Mouse (Mus musculus) MEL (cell line): ENCODE results near the gene Kyat1. TPM values are rescaled to one million over a fixed set of nuclear protein-coding genes. Genes with fewer than 3 reads are reported as not detected.
A peak's percentile ranks its signal among the peaks of the same experiment; 100 is the strongest.

Experiments used
- DNase-seq: peaks from one replicate; pipeline ENCODE4 v3.0.0; 2011; ENCODE audit warnings: low read depth, low spot score
- H3K27ac ChIP-seq: 2 replicates; pipeline ENCODE4 v1.5.1; 2012; ENCODE audit warnings: low read depth, mild to moderate bottlenecking, control low read depth, low read length, moderate library complexity; ENCODE audit not compliant: control insufficient read depth
- H3K27me3 ChIP-seq, 2 experiments: fragments of 150-350 bp in 1 of 2; sonication (generic) in 1 of 2; 2 replicates each; pipeline ENCODE4 v1.6.1; 2012; ENCODE audit warnings: low read length in 2 of 2, mild to moderate bottlenecking in 2 of 2, improper control_type of control experiment in 1 of 2, moderate library complexity in 1 of 2; ENCODE audit not compliant: insufficient read depth in 2 of 2, control insufficient read depth in 1 of 2
- H3K36me3 ChIP-seq, 2 experiments: 2 replicates each; pipeline ENCODE4 v1.6.1; 2012 to 2014; ENCODE audit warnings: low read length in 2 of 2, improper control_type of control experiment in 1 of 2, inconsistent platforms in 1 of 2, mild to moderate bottlenecking in 1 of 2; ENCODE audit not compliant: insufficient read depth in 2 of 2, control insufficient read depth in 1 of 2
- H3K4me1 ChIP-seq, 2 experiments: fragments of 150-350 bp in 1 of 2; sonication (generic) in 1 of 2; 2 replicates each; pipeline ENCODE4 v1.6.1; 2012; ENCODE audit warnings: low read length in 2 of 2, improper control_type of control experiment in 1 of 2, mild to moderate bottlenecking in 1 of 2; ENCODE audit not compliant: insufficient read depth in 2 of 2, control insufficient read depth in 1 of 2
- H3K4me3 ChIP-seq, 2 experiments: fragments of 150-350 bp in 1 of 2; sonication (generic) in 1 of 2; 2 replicates each; pipeline ENCODE4 v1.5.1; 2012; ENCODE audit warnings: low read depth in 2 of 2, low read length in 2 of 2, mild to moderate bottlenecking in 2 of 2, moderate library complexity in 2 of 2, control low read depth in 1 of 2, improper control_type of control experiment in 1 of 2; ENCODE audit not compliant: control insufficient read depth in 1 of 2, insufficient read depth in 1 of 2
- H3K79me2 ChIP-seq: 2 replicates; pipeline ENCODE4 v1.6.1; 2012; ENCODE audit warnings: mild to moderate bottlenecking, low read length, moderate library complexity; ENCODE audit not compliant: control insufficient read depth, poor library complexity, insufficient read depth
- H3K9ac ChIP-seq: 2 replicates; pipeline ENCODE4 v1.6.1; 2012; ENCODE audit warnings: low read depth, mild to moderate bottlenecking, control low read depth, low read length, moderate library complexity; ENCODE audit not compliant: control insufficient read depth, poor library complexity, severe bottlenecking
- H3K9me3 ChIP-seq: fragments of 150-350 bp; sonication (generic); replicated peaks from 2 replicates; pipeline ENCODE4 v1.6.1; 2012; ENCODE audit warnings: mild to moderate bottlenecking, low read length, improper control_type of control experiment, moderate library complexity; ENCODE audit not compliant: insufficient read depth
- BHLHE40 ChIP-seq: IDR thresholded peaks from 2 replicates; pipeline ENCODE4 v1.6.1; 2012; ENCODE audit warnings: low read depth, mild to moderate bottlenecking, inconsistent platforms, low read length, improper control_type of control experiment, borderline replicate concordance
- CHD1 ChIP-seq: IDR thresholded peaks from 2 replicates; pipeline ENCODE4 v1.6.1; 2012; ENCODE audit warnings: low read depth, mild to moderate bottlenecking, inconsistent platforms, low read length, improper control_type of control experiment
- CHD2 ChIP-seq: IDR thresholded peaks from 2 replicates; pipeline ENCODE4 v1.6.1; 2011; ENCODE audit warnings: low read length, improper control_type of control experiment
- CTCF ChIP-seq, 3 experiments: IDR thresholded peaks in 2 of 3; conservative IDR thresholded peaks in 1 of 3; 2 replicates each; pipeline ENCODE4 v1.5.1; 2011 to 2012; ENCODE audit warnings: low read length in 3 of 3, low read depth in 2 of 3, mild to moderate bottlenecking in 2 of 3, improper control_type of control experiment in 1 of 3, inconsistent platforms in 1 of 3, mixed read lengths in 1 of 3, moderate library complexity in 1 of 3; ENCODE audit not compliant: control insufficient read depth in 1 of 3, insufficient read depth in 1 of 3, poor library complexity in 1 of 3, severe bottlenecking in 1 of 3
- E2F4 ChIP-seq: IDR thresholded peaks from 2 replicates; pipeline ENCODE4 v1.6.1; 2011; ENCODE audit warnings: low read depth, low read length, improper control_type of control experiment, borderline replicate concordance
- ELF1 ChIP-seq: IDR thresholded peaks from 2 replicates; pipeline ENCODE4 v1.6.1; 2014; ENCODE audit warnings: low read depth, mild to moderate bottlenecking, inconsistent platforms, low read length, improper control_type of control experiment, moderate library complexity
- EP300 ChIP-seq, 2 experiments: IDR thresholded peaks; 2 replicates each; pipeline ENCODE4 v1.6.1; 2011; ENCODE audit warnings: improper control_type of control experiment in 2 of 2, low read length in 2 of 2, low read depth in 1 of 2, mild to moderate bottlenecking in 1 of 2
- ETS1 ChIP-seq: IDR thresholded peaks from 2 replicates; pipeline ENCODE4 v1.6.1; 2012; ENCODE audit warnings: low read depth, mild to moderate bottlenecking, inconsistent platforms, low read length, improper control_type of control experiment, moderate library complexity
- GABPA ChIP-seq: IDR thresholded peaks from 2 replicates; pipeline ENCODE4 v1.6.1; 2012; ENCODE audit warnings: low read depth, mild to moderate bottlenecking, inconsistent platforms, low read length, improper control_type of control experiment, moderate library complexity
- GATA1 ChIP-seq: IDR thresholded peaks from 2 replicates; pipeline ENCODE4 v1.6.1; 2011; ENCODE audit warnings: low read depth, low read length, improper control_type of control experiment
- HCFC1 ChIP-seq: IDR thresholded peaks from 2 replicates; pipeline ENCODE4 v1.6.1; 2012; ENCODE audit warnings: low read depth, mild to moderate bottlenecking, inconsistent platforms, low read length, improper control_type of control experiment, moderate library complexity
- JUND ChIP-seq: IDR thresholded peaks from 2 replicates; pipeline ENCODE4 v1.6.1; 2011; ENCODE audit warnings: low read depth, mild to moderate bottlenecking, improper control_type of control experiment, low read length
- KAT2A ChIP-seq: conservative IDR thresholded peaks from 2 replicates; pipeline ENCODE4 v1.6.1; 2012; ENCODE audit warnings: low read depth, low read length, improper control_type of control experiment, inconsistent platforms
- MAFK ChIP-seq: IDR thresholded peaks from 2 replicates; pipeline ENCODE4 v1.6.1; 2011; ENCODE audit warnings: low read depth, mild to moderate bottlenecking, low read length, improper control_type of control experiment, borderline replicate concordance
- MAX ChIP-seq: IDR thresholded peaks from 2 replicates; pipeline ENCODE4 v1.6.1; 2011; ENCODE audit warnings: low read length, improper control_type of control experiment
- MAZ ChIP-seq: IDR thresholded peaks from 2 replicates; pipeline ENCODE4 v1.6.1; 2012; ENCODE audit warnings: low read depth, mild to moderate bottlenecking, inconsistent platforms, low read length, improper control_type of control experiment
- MEF2A ChIP-seq: IDR thresholded peaks from 2 replicates; pipeline ENCODE4 v1.6.1; 2014; ENCODE audit warnings: low read depth, mild to moderate bottlenecking, inconsistent platforms, low read length, improper control_type of control experiment; ENCODE audit not compliant: poor library complexity, insufficient replicate concordance, severe bottlenecking; ENCODE audit errors: extremely low read depth
- MXI1 ChIP-seq: IDR thresholded peaks from 2 replicates; pipeline ENCODE4 v1.6.1; 2011; ENCODE audit warnings: mild to moderate bottlenecking, low read depth, low read length, improper control_type of control experiment
- MYB ChIP-seq: IDR thresholded peaks from 2 replicates; pipeline ENCODE4 v1.6.1; 2011; ENCODE audit warnings: mild to moderate bottlenecking, low read depth, low read length, improper control_type of control experiment
- MYC ChIP-seq: IDR thresholded peaks from 2 replicates; pipeline ENCODE4 v1.6.1; 2011; ENCODE audit warnings: low read depth, mild to moderate bottlenecking, low read length, improper control_type of control experiment, moderate library complexity
- NELFE ChIP-seq: IDR thresholded peaks from 2 replicates; pipeline ENCODE4 v1.6.1; 2011; ENCODE audit warnings: low read depth, low read length, improper control_type of control experiment
- NRF1 ChIP-seq: IDR thresholded peaks from 2 replicates; pipeline ENCODE4 v1.6.1; 2014; ENCODE audit warnings: low read depth, mild to moderate bottlenecking, inconsistent platforms, low read length, improper control_type of control experiment, moderate library complexity; ENCODE audit not compliant: poor library complexity, insufficient read depth, severe bottlenecking
- POLR2A ChIP-seq, 2 experiments: IDR thresholded peaks; 2 replicates each; pipeline ENCODE4 v1.6.1; 2011 to 2012; ENCODE audit warnings: low read length in 2 of 2, mild to moderate bottlenecking in 2 of 2, control low read depth in 1 of 2, improper control_type of control experiment in 1 of 2, low read depth in 1 of 2, moderate library complexity in 1 of 2; ENCODE audit not compliant: control insufficient read depth in 1 of 2, insufficient read depth in 1 of 2, poor library complexity in 1 of 2
- POLR2AphosphoS2 ChIP-seq: IDR thresholded peaks from 2 replicates; pipeline ENCODE4 v1.6.1; 2011; ENCODE audit warnings: low read length, improper control_type of control experiment
- POLR2AphosphoS5 ChIP-seq: IDR thresholded peaks from 2 replicates; pipeline ENCODE4 v1.6.1; 2012; ENCODE audit warnings: low read depth, borderline replicate concordance, mild to moderate bottlenecking, inconsistent platforms, low read length, moderate library complexity, mixed read lengths
- RAD21 ChIP-seq: IDR thresholded peaks from 2 replicates; pipeline ENCODE4 v1.6.1; 2011; ENCODE audit warnings: mild to moderate bottlenecking, low read depth, low read length, improper control_type of control experiment
- RCOR1 ChIP-seq: IDR thresholded peaks from 2 replicates; pipeline ENCODE4 v1.6.1; 2012; ENCODE audit warnings: low read depth, mild to moderate bottlenecking, inconsistent platforms, low read length, improper control_type of control experiment
- SIN3A ChIP-seq: IDR thresholded peaks from 2 replicates; pipeline ENCODE4 v1.6.1; 2012; ENCODE audit warnings: low read length, improper control_type of control experiment, inconsistent platforms
- SMC3 ChIP-seq: IDR thresholded peaks from 2 replicates; pipeline ENCODE4 v1.6.1; 2011; ENCODE audit warnings: low read depth, low read length, improper control_type of control experiment
- TBP ChIP-seq: IDR thresholded peaks from 2 replicates; pipeline ENCODE4 v1.8.0; 2011; ENCODE audit warnings: low read depth, low read length, improper control_type of control experiment
- TCF12 ChIP-seq: IDR thresholded peaks from 2 replicates; pipeline ENCODE4 v1.6.1; 2014; ENCODE audit warnings: low read depth, mild to moderate bottlenecking, inconsistent platforms, low read length, improper control_type of control experiment, moderate library complexity
- UBTF ChIP-seq: IDR thresholded peaks from 2 replicates; pipeline ENCODE4 v1.6.1; 2012; ENCODE audit warnings: low read depth, mild to moderate bottlenecking, inconsistent platforms, low read length, improper control_type of control experiment, moderate library complexity, borderline replicate concordance; ENCODE audit not compliant: insufficient read depth
- USF1 ChIP-seq: IDR thresholded peaks from 2 replicates; pipeline ENCODE4 v1.6.1; 2014; ENCODE audit warnings: low read depth, mild to moderate bottlenecking, inconsistent platforms, low read length, improper control_type of control experiment, moderate library complexity
- USF2 ChIP-seq, 2 experiments: IDR thresholded peaks; 2 replicates each; pipeline ENCODE4 v1.6.1; 2011 to 2012; ENCODE audit warnings: improper control_type of control experiment in 2 of 2, low read length in 2 of 2, borderline replicate concordance in 1 of 2, inconsistent platforms in 1 of 2, low read depth in 1 of 2, mild to moderate bottlenecking in 1 of 2; ENCODE audit not compliant: insufficient read depth in 1 of 2
- ZC3H11A ChIP-seq: IDR thresholded peaks from 2 replicates; pipeline ENCODE4 v1.6.1; 2012; ENCODE audit warnings: low read depth, mild to moderate bottlenecking, inconsistent platforms, low read length, improper control_type of control experiment
- ZKSCAN1 ChIP-seq: IDR thresholded peaks from 2 replicates; pipeline ENCODE4 v1.6.1; 2012; ENCODE audit warnings: low read depth, mild to moderate bottlenecking, inconsistent platforms, low read length, improper control_type of control experiment, moderate library complexity
- ZMIZ1 ChIP-seq: IDR thresholded peaks from 2 replicates; pipeline ENCODE4 v1.6.1; 2012; ENCODE audit warnings: low read depth, mild to moderate bottlenecking, inconsistent platforms, low read length, improper control_type of control experiment, moderate library complexity
- ZNF384 ChIP-seq: IDR thresholded peaks from 2 replicates; pipeline ENCODE4 v1.6.1; 2012; ENCODE audit warnings: low read depth, mild to moderate bottlenecking, inconsistent platforms, low read length, improper control_type of control experiment
- polyA plus RNA-seq, 2 experiments: library from polyadenylated mRNA; stranded (reverse) in 1 of 2; unstranded in 1 of 2; fragments of >175 nt in 1 of 2; fragments of >200 nt in 1 of 2; gene quantifications; 2 replicates each; pipeline versions ENCODE4 v1.2.1 to v1.2.4; 2012; ENCODE audit warnings: low replicate concordance in 2 of 2, low read depth in 1 of 2; ENCODE audit not compliant: insufficient read length in 2 of 2, insufficient read depth in 1 of 2, missing spikeins in 1 of 2
- total RNA-seq: library from RNA; depleted of rRNA; stranded (reverse); fragments of 300-350 nt; gene quantifications from 2 replicates; pipeline ENCODE4 v1.2.3, GENCODE M21; 2012

The Kyat1 gene
- total and polyA plus RNA-seq, 3 experiments: 9.5 to 14.9 TPM; not detected in 1

DNA sequence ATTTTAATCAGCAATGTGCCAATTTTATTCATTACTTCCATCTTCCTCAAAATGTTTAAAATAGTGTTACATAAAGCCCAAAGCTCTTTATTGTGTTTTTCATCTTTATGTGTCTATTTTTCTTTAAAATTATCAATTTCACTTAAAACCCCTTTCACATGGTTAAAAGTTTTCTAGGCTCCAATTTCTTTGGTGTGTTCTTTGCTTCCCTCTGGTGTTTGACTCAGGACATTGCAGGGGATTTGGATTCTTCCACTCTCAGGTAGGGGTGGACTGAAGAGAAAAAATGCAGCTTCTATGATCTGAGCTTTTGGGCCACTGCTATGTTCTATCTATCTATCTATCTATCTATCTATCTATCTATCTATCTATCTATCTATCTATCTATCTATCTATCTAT lies 43.8 kb downstream of the Kyat1 start:
- H3K4me1 ChIP-seq: no peaks in the 10 kb centered on the region
- H3K4me3 ChIP-seq: no peak overlapping the region
- no peaks in the 10 kb centered on the region for H3K79me2 ChIP-seq
- H3K9me3 ChIP-seq: no peaks in the 10 kb centered on the region
- peak; percentile 78 for DNase-seq
- no peaks in the 10 kb centered on the region for H3K36me3 ChIP-seq
- H3K27me3 ChIP-seq: peaks cover 0 to 2% of the 10 kb centered on the region in 2 experiments; a peak in 1 of 4 replicates
- H3K9ac ChIP-seq: no peak overlapping the region
- H3K27ac ChIP-seq: no peak overlapping the region
- TF ChIP-seq ETS1: no peak
- no peak for TF ChIP-seq TBP
- TF ChIP-seq ZMIZ1: no peak
- TF ChIP-seq CHD2: no peak
- no peak for TF ChIP-seq E2F4
- TF ChIP-seq JUND: no peak
- TF ChIP-seq ZC3H11A: peak; percentile 97
- TF ChIP-seq ELF1: no peak
- no peak for TF ChIP-seq UBTF
- TF ChIP-seq POLR2AphosphoS5: no peak
- no peak for TF ChIP-seq USF1
- no peak for TF ChIP-seq HCFC1
- TF ChIP-seq EP300 (IDR thresholded peaks at IDR 0.05; ENCODE audit: low read depth in 1 of 2, low read length in 2 of 2): no peak
- TF ChIP-seq KAT2A: no peak
- no peak for TF ChIP-seq TCF12
- 0 out of 2 replicates have a peak, but pooled peaks have one; percentile 43 for TF ChIP-seq MXI1
- TF ChIP-seq GATA1: no peak
- no peak for TF ChIP-seq CHD1
- no peak for TF ChIP-seq ZKSCAN1
- peak; percentile 38 to 95 (median 78); a peak in 5 of 6 replicates for TF ChIP-seq CTCF (IDR thresholded peaks at IDR 0.05 in 2 of 3, conservative IDR thresholded peaks at IDR 0.05 in 1 of 3; ENCODE audit: control insufficient read depth in 1 of 3, insufficient read depth in 1 of 3, low read depth in 2 of 3, low read length in 3 of 3, poor library complexity in 1 of 3, severe bottlenecking in 1 of 3)
- TF ChIP-seq MEF2A: no peak
- no peak for TF ChIP-seq MAX
- peak; percentile 96 for TF ChIP-seq RAD21
- no peak for TF ChIP-seq NELFE
- 0 out of 2 replicates have a peak, but pooled peaks have one; percentile 12 for TF ChIP-seq BHLHE40
- TF ChIP-seq RCOR1: no peak
- TF ChIP-seq NRF1: no peak
- TF ChIP-seq GABPA: no peak
- no peak for TF ChIP-seq USF2 (IDR thresholded peaks at IDR 0.05; ENCODE audit: borderline replicate concordance in 1 of 2, insufficient read depth in 1 of 2, low read depth in 1 of 2, low read length in 2 of 2)
- peak; percentile 51; the same call in 1 of the 2 replicates for TF ChIP-seq ZNF384
- no peak for TF ChIP-seq POLR2AphosphoS2
- peak; percentile 65; the same call in 1 of the 2 replicates for TF ChIP-seq MYC
- TF ChIP-seq POLR2A (IDR thresholded peaks at IDR 0.05; ENCODE audit: control insufficient read depth in 1 of 2, insufficient read depth in 1 of 2, low read depth in 1 of 2, low read length in 2 of 2, poor library complexity in 1 of 2): no peak
- no peak for TF ChIP-seq MAZ
- TF ChIP-seq SIN3A: peak; percentile 55; the same call in 1 of the 2 replicates
- peak; percentile 96 for TF ChIP-seq SMC3
- no peak for TF ChIP-seq MAFK
- TF ChIP-seq MYB: no peak
